7 mouse cellular contexts compared by ENCODE assay signal in the genomic region with DNA sequence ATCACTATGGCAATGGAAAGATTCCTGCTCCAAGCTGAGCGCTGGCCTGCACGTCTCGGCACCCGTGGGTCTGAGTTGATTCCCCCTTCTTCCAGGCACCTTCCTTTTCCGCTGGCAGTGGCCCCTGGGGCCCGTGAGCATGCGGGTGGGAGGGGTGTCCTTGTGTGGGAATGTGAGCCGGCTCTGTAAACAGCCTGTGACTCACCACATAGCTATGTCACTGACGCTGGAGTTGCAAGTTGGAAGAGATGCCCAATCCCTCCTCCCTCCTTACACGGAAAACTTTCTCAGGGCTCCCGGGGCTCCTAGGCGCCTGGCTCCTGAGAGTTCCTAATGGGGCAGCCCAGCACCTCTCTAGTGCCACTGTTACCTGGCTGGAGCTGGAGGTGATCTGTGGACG. TPM values are rescaled to one million over a fixed set of nuclear protein-coding genes. Genes with fewer than 3 reads are reported as not detected.
A peak's percentile ranks its signal among the peaks of the same experiment; 100 is the strongest.
DNase-seq lines count a peak whose midpoint lies in the region; ATAC-seq and TF ChIP-seq lines count a peak whose summit lies in the region.

No protein-coding gene starts in this region.

- peak overlapping the region; percentile 94 for H3K9ac ChIP-seq in heart, embryonic 13.5 days
- peak overlapping the region; percentile 45; the same call in 1 of the 2 replicates for H3K9ac ChIP-seq in kidney, postnatal 0 days (ENCODE audit: low read depth, low read length)
- 0 out of 2 replicates have a peak overlapping the region, but pooled peaks have one; percentile 21 for H3K9ac ChIP-seq in liver, postnatal 0 days (replicated peaks)

- H3K9me3 ChIP-seq in heart, embryonic 13.5 days, result no peaks in the 10 kb centered on the region
- no peaks in the 10 kb centered on the region for H3K9me3 ChIP-seq in kidney, postnatal 0 days (replicated peaks; ENCODE audit: low read length)
- H3K9me3 ChIP-seq in liver, postnatal 0 days (ENCODE audit: low read length), result no peaks in the 10 kb centered on the region

- 4% methylated on average over 13 of the region's 13 CpGs for WGBS in heart, embryonic 13.5 days
- WGBS in kidney, postnatal 0 days, result 5% methylated on average over 13 of the region's 13 CpGs
- 39% methylated on average over 13 of the region's 13 CpGs for WGBS in liver, postnatal 0 days (ENCODE audit: insufficient replicate concordance)

- peaks cover 30% of the 10 kb centered on the region for H3K36me3 ChIP-seq in heart, embryonic 13.5 days
- peaks cover 17% of the 10 kb centered on the region for H3K36me3 ChIP-seq in kidney, postnatal 0 days (ENCODE audit: insufficient read depth, low read length)
- H3K36me3 ChIP-seq in liver, postnatal 0 days (replicated peaks; ENCODE audit: insufficient read depth, low read length), result peaks cover 55% of the 10 kb centered on the region

- peak; percentile 93 for DNase-seq in adrenal gland, postnatal 14 days
- peak; percentile 50 for DNase-seq in fat pad, adult 2 months (ENCODE audit: extremely low read depth, low read depth, low spot score)
- peak; percentile 95 for DNase-seq in kidney, postnatal 0 days (ENCODE audit: low spot score)
- DNase-seq in liver, postnatal 0 days, result peak; percentile 67
- DNase-seq in retina, embryonic 14.5 days (ENCODE audit: low spot score), result peak; percentile 48

- no peak for TF ChIP-seq CTCF in kidney, postnatal 0 days (IDR thresholded peaks at IDR 0.05; ENCODE audit: low read depth)
- no peak for TF ChIP-seq CTCF in liver, postnatal 0 days (IDR thresholded peaks at IDR 0.05; ENCODE audit: low read depth)

- peak overlapping the region; percentile 99 for H3K4me2 ChIP-seq in heart, embryonic 13.5 days
- peak overlapping the region; percentile 51 for H3K4me2 ChIP-seq in kidney, postnatal 0 days (ENCODE audit: low read length)
- peak overlapping the region; percentile 48 for H3K4me2 ChIP-seq in liver, postnatal 0 days (ENCODE audit: low read depth, low read length)

- H3K27me3 ChIP-seq in heart, embryonic 13.5 days (replicated peaks), result no peaks in the 10 kb centered on the region
- H3K27me3 ChIP-seq in kidney, postnatal 0 days (ENCODE audit: insufficient read depth, low read length), result no peaks in the 10 kb centered on the region
- H3K27me3 ChIP-seq in liver, postnatal 0 days (ENCODE audit: insufficient read depth, low read length), result no peaks in the 10 kb centered on the region

- peak overlapping the region; percentile 99 for H3K27ac ChIP-seq in heart, embryonic 13.5 days (replicated peaks)
- peak overlapping the region; percentile 75 for H3K27ac ChIP-seq in kidney, postnatal 0 days
- H3K27ac ChIP-seq in liver, postnatal 0 days (ENCODE audit: low read depth), result peak overlapping the region; percentile 67

- peak; percentile 48; the same call in 1 of the 2 replicates for ATAC-seq in heart, embryonic 13.5 days (ENCODE audit: extremely low read depth, insufficient number of reproducible peaks, low FRiP score, low TSS enrichment)
- ATAC-seq in kidney, postnatal 0 days (replicated peaks; ENCODE audit: low FRiP score, low read depth), result peak; percentile 71
- ATAC-seq in liver, postnatal 0 days, result peak; percentile 38
- no peak for ATAC-seq in CD4-positive, CD25-positive, alpha-beta regulatory T cell, adult 4 months

- H3K4me3 ChIP-seq in heart, embryonic 13.5 days, result peak overlapping the region; percentile 98
- peak overlapping the region; percentile 11; the same call in 1 of the 2 replicates for H3K4me3 ChIP-seq in kidney, postnatal 0 days (replicated peaks; ENCODE audit: low read depth, low read length)
- H3K4me3 ChIP-seq in liver, postnatal 0 days (ENCODE audit: low read depth, low read length), result no peak overlapping the region

- H3K4me1 ChIP-seq in heart, embryonic 13.5 days, result peaks cover 93% of the 10 kb centered on the region
- peaks cover 54% of the 10 kb centered on the region for H3K4me1 ChIP-seq in kidney, postnatal 0 days (replicated peaks; ENCODE audit: insufficient read depth, low read length)
- H3K4me1 ChIP-seq in liver, postnatal 0 days (ENCODE audit: insufficient read depth), result peaks cover 56% of the 10 kb centered on the region

- TF ChIP-seq EP300 in liver, postnatal 0 days (IDR thresholded peaks at IDR 0.05; ENCODE audit: low read depth), result no peak

RNA-seq across cellular contexts. Expression of a gene that starts 5.6 kb away (rescaled TPM):
- total RNA-seq in adrenal gland, postnatal 14 days (2021), result 25.1 and 29.8 TPM in 2 replicates
- polyA plus RNA-seq in heart, embryonic 13.5 days (2015; fragmentation: Nextera tagmentation; extraction: Ambion mirVana), result 17.6 and 21.7 TPM in 2 replicates
- 12.8 and 14.4 TPM in 2 replicates for polyA plus RNA-seq in kidney, postnatal 0 days (2015; fragmentation: Nextera tagmentation; extraction: Ambion mirVana)
- 15.7 and 19.1 TPM in 2 replicates for polyA plus RNA-seq in liver, postnatal 0 days (2015; fragmentation: Nextera tagmentation; extraction: Ambion mirVana)
- polyA plus RNA-seq in CD4-positive, CD25-positive, alpha-beta regulatory T cell, adult 4 months (2017; shearing (Covaris generic)), result 10 to 100 TPM; 13.6 to 17.2 TPM

RNA-seq across cellular contexts. Expression of a gene that starts 21.4 kb away (rescaled TPM):
- total RNA-seq in adrenal gland, postnatal 14 days (2021), result 46.7 and 48.2 TPM in 2 replicates
- 15.6 and 19.1 TPM in 2 replicates for polyA plus RNA-seq in heart, embryonic 13.5 days (2015; fragmentation: Nextera tagmentation; extraction: Ambion mirVana)
- 17.9 and 19.0 TPM in 2 replicates for polyA plus RNA-seq in kidney, postnatal 0 days (2015; fragmentation: Nextera tagmentation; extraction: Ambion mirVana)
- polyA plus RNA-seq in liver, postnatal 0 days (2015; fragmentation: Nextera tagmentation; extraction: Ambion mirVana), result 5.6 and 6.4 TPM in 2 replicates
- 10 to 100 TPM in 1 of 2 experiments, 1 to 10 TPM in 1; 8.8 to 18.3 TPM for polyA plus RNA-seq in CD4-positive, CD25-positive, alpha-beta regulatory T cell, adult 4 months (2017; shearing (Covaris generic))

RNA-seq across cellular contexts. Expression of a gene that starts 22.8 kb away (rescaled TPM):
- 0.56 and 0.89 TPM in 2 replicates for total RNA-seq in adrenal gland, postnatal 14 days (2021)
- 0.37 and 0.55 TPM in 2 replicates for polyA plus RNA-seq in heart, embryonic 13.5 days (2015; fragmentation: Nextera tagmentation; extraction: Ambion mirVana)
- 11.2 and 13.3 TPM in 2 replicates for polyA plus RNA-seq in kidney, postnatal 0 days (2015; fragmentation: Nextera tagmentation; extraction: Ambion mirVana)
- 3.0 and 3.2 TPM in 2 replicates for polyA plus RNA-seq in liver, postnatal 0 days (2015; fragmentation: Nextera tagmentation; extraction: Ambion mirVana)
- polyA plus RNA-seq in CD4-positive, CD25-positive, alpha-beta regulatory T cell, adult 4 months (2017; shearing (Covaris generic)), result under 1 TPM in 1 of 2 experiments, not detected in 1; 0.18 TPM

RNA-seq across cellular contexts. Expression of a gene that starts 29.3 kb away (rescaled TPM):
- total RNA-seq in adrenal gland, postnatal 14 days (2021), result not detected in 2 replicates
- polyA plus RNA-seq in heart, embryonic 13.5 days (2015; fragmentation: Nextera tagmentation; extraction: Ambion mirVana), result 0.31 TPM in 1 of 2 replicates, not detected in the other
- polyA plus RNA-seq in kidney, postnatal 0 days (2015; fragmentation: Nextera tagmentation; extraction: Ambion mirVana), result not detected in 2 replicates
- not detected in 2 replicates for polyA plus RNA-seq in liver, postnatal 0 days (2015; fragmentation: Nextera tagmentation; extraction: Ambion mirVana)
- polyA plus RNA-seq in CD4-positive, CD25-positive, alpha-beta regulatory T cell, adult 4 months (2017; shearing (Covaris generic)), result not detected

RNA-seq across cellular contexts. Expression of a gene that starts 29.8 kb away (rescaled TPM):
- total RNA-seq in adrenal gland, postnatal 14 days (2021), result 14.7 and 18.3 TPM in 2 replicates
- polyA plus RNA-seq in heart, embryonic 13.5 days (2015; fragmentation: Nextera tagmentation; extraction: Ambion mirVana), result 41.3 and 48.0 TPM in 2 replicates
- polyA plus RNA-seq in kidney, postnatal 0 days (2015; fragmentation: Nextera tagmentation; extraction: Ambion mirVana), result 61.0 and 66.9 TPM in 2 replicates
- 28.8 and 29.1 TPM in 2 replicates for polyA plus RNA-seq in liver, postnatal 0 days (2015; fragmentation: Nextera tagmentation; extraction: Ambion mirVana)
- 10 to 100 TPM; 45.9 to 60.3 TPM for polyA plus RNA-seq in CD4-positive, CD25-positive, alpha-beta regulatory T cell, adult 4 months (2017; shearing (Covaris generic))

Comparison
In these comparisons a context has a peak if more than half of its experiments do, and no peak if none do; other contexts are left out.
1. H3K4me2 ChIP-seq: peak in every context shown above with its lines; median percentile 99 in heart, embryonic 13.5 days; 51 in kidney, postnatal 0 days; 48 in liver, postnatal 0 days.
2. H3K9ac ChIP-seq: peak in every context shown above with its lines; median percentile 94 in heart, embryonic 13.5 days; 45 in kidney, postnatal 0 days; 21 in liver, postnatal 0 days.